Mouse (Mus musculus) neural tube, embryonic 12.5 days (tissue): ENCODE measurements around the gene Adam12. TPM values are rescaled to one million over a fixed set of nuclear protein-coding genes. Genes with fewer than 3 reads are reported as not detected.

ENCODE experiments used
- ATAC-seq: fragments of 200-750 bp; cut with Nextera tagmentation; 2 replicates; pipeline ENCODE4 v1.8.0; 2017; ENCODE audit warnings: low read depth, mild to moderate bottlenecking, moderate TSS enrichment, moderate library complexity; ENCODE audit not compliant: low FRiP score
- H3K27ac ChIP-seq: fragments of 300-500 bp; sonication (generic); 2 replicates; pipeline ENCODE4 v1.5.1; 2016
- H3K27me3 ChIP-seq: fragments of 300-500 bp; sonication (generic); replicated peaks from 2 replicates; pipeline ENCODE4 v1.6.1; 2016; ENCODE audit warnings: mild to moderate bottlenecking
- H3K36me3 ChIP-seq: fragments of 300-500 bp; sonication (generic); 2 replicates; pipeline ENCODE4 v1.6.1; 2016; ENCODE audit warnings: mild to moderate bottlenecking
- H3K4me1 ChIP-seq: fragments of 300-500 bp; sonication (generic); 2 replicates; pipeline ENCODE4 v1.6.1; 2016
- H3K4me2 ChIP-seq: fragments of 300-500 bp; sonication (generic); replicated peaks from 2 replicates; pipeline ENCODE4 v1.6.1; 2016; ENCODE audit warnings: mild to moderate bottlenecking
- H3K4me3 ChIP-seq: fragments of 300-500 bp; sonication (generic); 2 replicates; pipeline ENCODE4 v1.5.1; 2016
- H3K9ac ChIP-seq: fragments of 300-500 bp; sonication (generic); 2 replicates; pipeline ENCODE4 v1.6.1; 2016; ENCODE audit warnings: mild to moderate bottlenecking
- H3K9me3 ChIP-seq: fragments of 300-500 bp; sonication (generic); 2 replicates; pipeline ENCODE4 v1.6.1; 2016; ENCODE audit warnings: mild to moderate bottlenecking
- WGBS: fragments of 180-500 bp; shearing (Covaris S2); methylation state at CpG from one replicate; pipeline ENCODE4 v1.1.7; 2016; 5-methylcytosine and 5-hydroxymethylcytosine counted together
- polyA plus RNA-seq: library from polyadenylated mRNA; unstranded; fragments of >200 nt; fragmentation: Nextera tagmentation; extraction: Ambion mirVana; gene quantifications from 2 replicates; pipeline ENCODE4 v1.2.1, GENCODE M21; 2016

Adam12 gene
- polyA plus RNA-seq, 1 experiment from 2014 or later, result 3.9 TPM

- no peaks in the 10 kb centered on the region for H3K9me3 ChIP-seq
- WGBS, result 79% methylated on average over 1 of the region's 1 CpGs
- H3K36me3 ChIP-seq, result no peaks in the 10 kb centered on the region
- no peak overlapping the region for H3K4me2 ChIP-seq
- no peaks in the 10 kb centered on the region for H3K4me1 ChIP-seq
- no peak overlapping the region for H3K27ac ChIP-seq
- no peak overlapping the region for H3K9ac ChIP-seq
- ATAC-seq, result no peak
- no peak overlapping the region for H3K4me3 ChIP-seq
- no peaks in the 10 kb centered on the region for H3K27me3 ChIP-seq
Observed at GRCm38 (mm10) chr7:134050371-134050770, 181.6 kb downstream of the Adam12 start.

- Histone ChIP-seq H3K9ac (no peak overlapping the region), H3K9me3 (no peaks in the 10 kb centered on the region), H3K4me1 (no peaks in the 10 kb centered on the region), H3K4me3 (no peak overlapping the region), H3K27me3 (no peaks in the 10 kb centered on the region), H3K4me2 (no peak overlapping the region), H3K27ac (no peak overlapping the region), H3K36me3 (no peaks in the 10 kb centered on the region)
- whole genome bisulfite sequencing, result 83% methylated on average over 3 of the region's 3 CpGs
- no peak for ATAC-seq
Observed at GRCm38 (mm10) chr7:134046376-134046775, 185.6 kb downstream of the Adam12 start.

DNA sequence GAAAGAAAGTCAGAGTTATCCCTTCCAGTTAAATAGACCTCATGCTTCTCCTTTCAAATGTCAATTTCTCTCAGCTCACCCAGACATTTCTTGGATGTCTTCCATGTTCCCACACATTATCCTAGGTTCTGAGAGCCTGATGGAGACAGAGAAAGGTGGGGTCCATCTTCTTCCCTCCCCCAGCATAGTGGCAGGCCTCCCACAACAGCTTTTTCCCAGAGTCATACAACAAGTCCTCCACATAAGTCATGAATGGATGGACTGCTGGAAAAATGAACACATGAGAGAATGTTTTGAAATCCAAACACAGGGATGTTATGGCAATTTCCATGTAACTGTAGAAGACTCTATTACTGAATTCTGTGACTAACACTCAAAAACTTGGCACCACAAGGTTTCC is 188.4 kb downstream of the Adam12 start:
- Histone ChIP-seq H3K4me1 (no peaks in the 10 kb centered on the region), H3K9me3 (no peaks in the 10 kb centered on the region), H3K9ac (no peak overlapping the region), H3K36me3 (no peaks in the 10 kb centered on the region), H3K27me3 (no peaks in the 10 kb centered on the region), H3K4me2 (no peak overlapping the region), H3K27ac (no peak overlapping the region), H3K4me3 (no peak overlapping the region)
- no peak for ATAC-seq

- Histone ChIP-seq H3K9me3 (no peaks in the 10 kb centered on the region), H3K4me2 (no peak overlapping the region), H3K27me3 (no peaks in the 10 kb centered on the region), H3K36me3 (no peaks in the 10 kb centered on the region), H3K27ac (no peak overlapping the region), H3K9ac (no peak overlapping the region), H3K4me3 (no peak overlapping the region), H3K4me1 (no peaks in the 10 kb centered on the region)
- ATAC-seq, result no peak
Observed at GRCm38 (mm10) chr7:134042614-134043013, 189.3 kb downstream of the Adam12 start.

- 85% methylated on average over 2 of the region's 2 CpGs for WGBS
- Histone ChIP-seq H3K9ac (no peak overlapping the region), H3K4me1 (no peaks in the 10 kb centered on the region), H3K9me3 (no peaks in the 10 kb centered on the region), H3K4me3 (no peak overlapping the region), H3K36me3 (no peaks in the 10 kb centered on the region), H3K4me2 (no peak overlapping the region), H3K27me3 (no peaks in the 10 kb centered on the region), H3K27ac (no peak overlapping the region)
- no peak for ATAC-seq
Observed at GRCm38 (mm10) chr7:134033939-134034338, 198.0 kb downstream of the Adam12 start.

- no peak for ATAC-seq
Observed at GRCm38 (mm10) chr7:134032959-134033366, 199.0 kb downstream of the Adam12 start.

GRCm38 (mm10) chr7:134031787-134032186 is 200.2 kb downstream of the Adam12 start:
- H3K4me1 ChIP-seq, result peaks cover 4% of the 10 kb centered on the region; the same call in 1 of the 2 replicates
- H3K27ac ChIP-seq, result no peak overlapping the region
- 93% methylated on average over 6 of the region's 6 CpGs for WGBS

More at GRCm38 (mm10) chr7:134032959-134033366, 199.0 kb downstream of the Adam12 start:
- Histone ChIP-seq H3K4me3 (no peak overlapping the region), H3K4me1 (no peaks in the 10 kb centered on the region), H3K9ac (no peak overlapping the region), H3K27me3 (no peaks in the 10 kb centered on the region), H3K9me3 (no peaks in the 10 kb centered on the region), H3K4me2 (no peak overlapping the region), H3K27ac (no peak overlapping the region), H3K36me3 (no peaks in the 10 kb centered on the region)
- WGBS, result 38% methylated on average over 6 of the region's 6 CpGs

DNA sequence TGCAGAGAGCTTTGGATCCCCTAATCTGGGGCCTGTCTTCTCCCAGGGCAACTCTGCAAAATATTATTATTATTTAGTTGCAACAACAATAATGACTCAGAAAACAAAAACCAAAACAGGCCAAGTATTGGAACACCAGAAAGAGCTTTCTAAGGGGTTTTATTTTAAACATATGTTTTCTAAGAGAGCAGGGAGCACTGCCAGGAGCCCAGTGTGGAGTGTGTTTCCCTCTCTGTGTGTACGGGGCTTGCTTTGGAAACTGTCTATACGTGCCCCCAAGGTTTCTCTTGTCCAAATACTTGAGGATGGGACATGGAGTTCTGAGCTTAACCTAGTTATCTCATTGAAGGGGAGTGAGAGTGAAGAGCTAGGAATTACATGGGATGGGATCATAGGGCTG is 200.7 kb downstream of the Adam12 start:
- Histone ChIP-seq H3K36me3 (no peaks in the 10 kb centered on the region), H3K9me3 (no peaks in the 10 kb centered on the region), H3K27me3 (no peaks in the 10 kb centered on the region), H3K27ac (no peak overlapping the region), H3K4me3 (no peak overlapping the region), H3K9ac (no peak overlapping the region), H3K4me1 (peaks cover 9% of the 10 kb centered on the region; the same call in 1 of the 2 replicates), H3K4me2 (no peak overlapping the region)
- ATAC-seq, result no peak
- 79% methylated on average over 2 of the region's 2 CpGs for WGBS

More at GRCm38 (mm10) chr7:134031787-134032186, 200.2 kb downstream of the Adam12 start:
- ATAC-seq, result no peak
- Histone ChIP-seq H3K4me3 (no peak overlapping the region), H3K36me3 (no peaks in the 10 kb centered on the region), H3K27me3 (no peaks in the 10 kb centered on the region), H3K9me3 (no peaks in the 10 kb centered on the region), H3K4me2 (no peak overlapping the region), H3K9ac (no peak overlapping the region)

GRCm38 (mm10) chr7:134028281-134028830 is 203.6 kb downstream of the Adam12 start:
- no peaks in the 10 kb centered on the region for H3K27me3 ChIP-seq
- ATAC-seq, result no peak
- no peaks in the 10 kb centered on the region for H3K9me3 ChIP-seq
- no peak overlapping the region for H3K4me2 ChIP-seq
- H3K9ac ChIP-seq, result no peak overlapping the region
- no peak overlapping the region for H3K4me3 ChIP-seq
- no peaks in the 10 kb centered on the region for H3K36me3 ChIP-seq
- H3K27ac ChIP-seq, result no peak overlapping the region
- 78% methylated on average over 7 of the region's 7 CpGs for WGBS
- H3K4me1 ChIP-seq, result peaks cover 10% of the 10 kb centered on the region; the same call in 1 of the 2 replicates

GRCm38 (mm10) chr7:134027020-134027415 is 204.9 kb downstream of the Adam12 start:
- Histone ChIP-seq H3K4me1 (peaks cover 10% of the 10 kb centered on the region; the same call in 1 of the 2 replicates), H3K27me3 (no peaks in the 10 kb centered on the region), H3K36me3 (no peaks in the 10 kb centered on the region), H3K27ac (no peak overlapping the region), H3K4me3 (no peak overlapping the region), H3K4me2 (no peak overlapping the region), H3K9me3 (no peaks in the 10 kb centered on the region), H3K9ac (no peak overlapping the region)
- ATAC-seq, result no peak
- 28% methylated on average over 5 of the region's 5 CpGs for WGBS

DNA sequence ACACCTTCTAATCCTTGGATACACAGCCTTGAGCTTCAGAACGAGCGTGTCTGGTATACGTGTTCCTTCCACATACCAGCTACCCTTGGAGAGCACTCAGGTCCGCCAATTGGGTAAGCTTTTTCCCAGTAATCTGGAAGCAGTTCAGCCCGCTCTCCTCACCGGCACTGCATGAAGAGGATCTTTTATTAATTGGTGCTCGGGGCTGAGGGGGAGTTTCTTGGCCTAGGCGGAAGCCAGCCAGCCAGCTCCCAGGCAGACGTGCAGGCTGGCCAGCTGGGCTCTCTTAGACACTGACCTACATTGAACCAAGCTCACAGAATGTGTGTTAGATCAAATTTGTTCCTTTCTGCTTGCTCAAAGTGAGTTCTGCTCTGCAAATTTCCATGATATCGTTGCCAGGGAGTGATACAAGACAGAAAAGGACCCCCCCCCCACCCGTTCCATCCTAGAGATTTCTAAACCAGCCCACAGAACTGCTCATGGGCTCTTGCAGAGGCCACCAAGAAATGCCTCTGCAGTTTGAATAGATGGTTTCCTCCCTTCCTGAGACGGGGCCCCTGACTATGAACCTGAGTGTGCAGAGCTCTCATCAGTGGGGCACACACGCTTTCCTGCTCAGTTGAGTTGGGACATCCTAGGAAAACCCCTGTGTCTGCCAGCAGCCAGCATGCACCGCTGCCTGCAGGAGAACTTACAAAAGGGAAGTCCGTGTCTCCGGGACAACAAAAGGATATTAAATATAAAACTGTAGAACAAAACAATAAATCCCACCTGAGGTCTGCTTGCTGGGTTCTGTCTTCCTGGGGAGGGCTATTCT is 205.5 kb downstream of the Adam12 start:
- 55% methylated on average over 16 of the region's 16 CpGs for WGBS
- no peaks in the 10 kb centered on the region for H3K27me3 ChIP-seq
- H3K27ac ChIP-seq, result no peak overlapping the region
- no peak for ATAC-seq
- H3K4me2 ChIP-seq, result no peak overlapping the region
- H3K9ac ChIP-seq, result no peak overlapping the region
- no peaks in the 10 kb centered on the region for H3K36me3 ChIP-seq
- no peaks in the 10 kb centered on the region for H3K9me3 ChIP-seq
- H3K4me3 ChIP-seq, result no peak overlapping the region
- peaks cover 10% of the 10 kb centered on the region; the same call in 1 of the 2 replicates for H3K4me1 ChIP-seq

- no peak overlapping the region for H3K4me2 ChIP-seq
- ATAC-seq, result no peak
- H3K4me3 ChIP-seq, result no peak overlapping the region
- no peak overlapping the region for H3K9ac ChIP-seq
- no peaks in the 10 kb centered on the region for H3K9me3 ChIP-seq
- peaks cover 10% of the 10 kb centered on the region; the same call in 1 of the 2 replicates for H3K4me1 ChIP-seq
- H3K36me3 ChIP-seq, result no peaks in the 10 kb centered on the region
- H3K27me3 ChIP-seq, result no peaks in the 10 kb centered on the region
- 70% methylated on average over 2 of the region's 2 CpGs for WGBS
- no peak overlapping the region for H3K27ac ChIP-seq
Observed at GRCm38 (mm10) chr7:134022157-134022885, 209.6 kb downstream of the Adam12 start.
